Mouse (Mus musculus): ENCODE results near the gene Agap1. TPM values are rescaled to one million over a fixed set of nuclear protein-coding genes. Genes with fewer than 3 reads are reported as not detected.

Agap1 gene
- polyA plus RNA-seq, 1 experiment, result 31.6 TPM

- no peak overlapping the region for H3K27ac ChIP-seq (ENCODE audit: insufficient read depth, low read depth, low read length)
- H3K36me3 ChIP-seq (ENCODE audit: control insufficient read depth, insufficient read depth, low read length), result no peaks in the 10 kb centered on the region
- no peak for TF ChIP-seq POLR2A (IDR thresholded peaks at IDR 0.05; ENCODE audit: low read depth, low read length)
- TF ChIP-seq CTCF (conservative IDR thresholded peaks at IDR 0.05; ENCODE audit: insufficient read depth, insufficient read length, low read depth, low read length), result no peak
- DNase-seq, result peak; percentile 89
- H3K4me1 ChIP-seq (ENCODE audit: control insufficient read depth, insufficient read depth, low read length), result no peaks in the 10 kb centered on the region
- WGBS, result 28% methylated on average over 4 of the region's 4 CpGs
- H3K4me3 ChIP-seq (ENCODE audit: insufficient read depth, low read depth, low read length), result no peak overlapping the region
- no peaks in the 10 kb centered on the region for H3K27me3 ChIP-seq (replicated peaks; ENCODE audit: control insufficient read depth, insufficient read depth, low read length)
These were observed 33.2 kb upstream of the Agap1 start for GRCm38 (mm10) chr1:89421401-89421800.

GRCm38 (mm10) chr1:89424563-89424962, 30.0 kb upstream of the Agap1 start:
- Histone ChIP-seq H3K36me3 (ENCODE audit: control insufficient read depth, insufficient read depth, low read length) (no peaks in the 10 kb centered on the region), H3K4me1 (ENCODE audit: control insufficient read depth, insufficient read depth, low read length) (peaks cover 4% of the 10 kb centered on the region; the same call in 1 of the 2 replicates), H3K27me3 (replicated peaks; ENCODE audit: control insufficient read depth, insufficient read depth, low read length) (no peaks in the 10 kb centered on the region), H3K27ac (ENCODE audit: insufficient read depth, low read depth, low read length) (no peak overlapping the region), H3K4me3 (ENCODE audit: insufficient read depth, low read depth, low read length) (no peak overlapping the region)
- 57% methylated on average over 6 of the region's 6 CpGs for WGBS
- TF ChIP-seq POLR2A (IDR thresholded peaks at IDR 0.05; ENCODE audit: low read depth, low read length), result no peak
- TF ChIP-seq CTCF (conservative IDR thresholded peaks at IDR 0.05; ENCODE audit: insufficient read depth, insufficient read length, low read depth, low read length), result no peak
- DNase-seq, result peak; percentile 57

DNA sequence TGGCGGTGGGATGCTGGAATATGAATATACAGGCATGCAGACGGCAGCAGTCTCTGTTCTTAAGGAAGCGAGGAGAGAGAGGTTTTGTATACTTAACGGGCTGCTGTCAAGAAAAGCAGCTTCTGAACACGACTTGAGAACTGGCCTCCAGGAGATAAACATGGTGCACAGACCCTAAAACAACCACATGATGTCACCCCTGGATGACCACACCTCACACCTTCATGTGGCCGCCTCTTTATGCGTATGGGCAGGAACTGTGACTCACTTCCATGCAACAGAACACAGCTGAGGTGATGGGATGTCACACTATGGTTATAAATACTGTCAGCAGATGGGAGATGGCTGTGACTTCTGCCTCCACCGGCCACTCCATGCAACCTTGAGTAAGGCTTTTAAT, 28.5 kb upstream of the Agap1 start:
- H3K27ac ChIP-seq (ENCODE audit: insufficient read depth, low read depth, low read length), result no peak overlapping the region
- H3K4me3 ChIP-seq (ENCODE audit: insufficient read depth, low read depth, low read length), result no peak overlapping the region
- H3K36me3 ChIP-seq (ENCODE audit: control insufficient read depth, insufficient read depth, low read length), result no peaks in the 10 kb centered on the region
- peaks cover 4% of the 10 kb centered on the region; the same call in 1 of the 2 replicates for H3K4me1 ChIP-seq (ENCODE audit: control insufficient read depth, insufficient read depth, low read length)
- H3K27me3 ChIP-seq (replicated peaks; ENCODE audit: control insufficient read depth, insufficient read depth, low read length), result no peaks in the 10 kb centered on the region
- no peak for DNase-seq
- TF ChIP-seq CTCF (conservative IDR thresholded peaks at IDR 0.05; ENCODE audit: insufficient read depth, insufficient read length, low read depth, low read length) (no peak), POLR2A (IDR thresholded peaks at IDR 0.05; ENCODE audit: low read depth, low read length) (no peak)
- 73% methylated on average over 8 of the region's 8 CpGs for WGBS

DNA sequence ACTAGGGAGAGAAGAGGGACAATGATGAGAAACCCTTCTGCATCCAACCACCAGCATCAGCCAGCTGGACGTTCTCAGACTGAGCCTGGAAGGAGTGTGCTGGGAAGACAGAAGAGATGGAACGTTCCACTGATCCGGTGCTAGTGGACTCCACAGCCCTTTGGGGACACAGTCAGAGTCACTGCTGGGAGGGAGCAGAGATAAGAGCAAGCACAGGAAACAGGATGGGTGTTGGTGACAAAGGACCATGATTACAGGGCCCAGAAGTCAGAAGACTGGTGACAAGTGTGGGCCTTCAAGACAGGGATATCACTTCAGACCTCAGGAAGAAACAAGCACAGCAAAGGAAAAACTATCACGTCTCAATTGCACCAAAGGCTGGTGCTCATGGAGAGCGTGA, 25.9 kb upstream of the Agap1 start:
- H3K27ac ChIP-seq (ENCODE audit: insufficient read depth, low read depth, low read length), result no peak overlapping the region
- TF ChIP-seq POLR2A (IDR thresholded peaks at IDR 0.05; ENCODE audit: low read depth, low read length), result no peak
- TF ChIP-seq CTCF (conservative IDR thresholded peaks at IDR 0.05; ENCODE audit: insufficient read depth, insufficient read length, low read depth, low read length), result no peak
- H3K4me3 ChIP-seq (ENCODE audit: insufficient read depth, low read depth, low read length), result no peak overlapping the region
- H3K4me1 ChIP-seq (ENCODE audit: control insufficient read depth, insufficient read depth, low read length), result peaks cover 4% of the 10 kb centered on the region; the same call in 1 of the 2 replicates
- WGBS, result 71% methylated on average over 5 of the region's 5 CpGs
- no peaks in the 10 kb centered on the region for H3K36me3 ChIP-seq (ENCODE audit: control insufficient read depth, insufficient read depth, low read length)
- no peak for DNase-seq
- no peaks in the 10 kb centered on the region for H3K27me3 ChIP-seq (replicated peaks; ENCODE audit: control insufficient read depth, insufficient read depth, low read length)

DNA sequence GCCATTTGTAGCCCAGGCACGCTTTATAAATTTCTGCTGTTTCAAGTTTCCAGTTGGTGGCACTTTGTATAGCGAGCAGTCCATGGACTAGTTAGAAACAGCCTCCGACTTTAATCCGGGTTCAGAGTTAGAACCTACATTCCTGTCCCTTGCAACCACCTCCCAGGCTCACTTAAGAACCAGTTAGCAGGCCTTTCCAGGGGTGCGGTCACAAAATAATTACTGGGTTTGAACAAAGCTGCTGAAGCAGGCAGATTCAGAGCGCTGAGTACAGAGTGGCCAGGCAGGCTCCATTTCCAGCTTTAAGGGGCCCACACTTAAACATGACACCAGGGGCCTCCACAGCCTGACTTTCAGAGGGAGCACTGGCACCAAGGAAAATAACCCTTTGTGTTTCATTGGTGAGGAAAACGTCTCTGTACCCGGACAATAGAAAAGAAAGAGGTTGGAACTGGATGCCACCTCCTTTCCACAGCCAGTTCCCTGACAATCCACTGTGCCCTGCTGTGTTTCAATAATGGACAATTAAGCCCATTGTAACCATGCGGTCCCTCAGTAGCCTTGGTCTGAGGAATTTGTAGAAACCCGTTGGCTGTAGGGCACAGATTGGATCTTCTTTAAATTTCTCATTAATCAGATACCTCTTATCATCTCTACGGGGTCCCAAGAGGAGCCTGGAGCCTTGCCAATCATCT, 24.5 kb upstream of the Agap1 start:
- Histone ChIP-seq H3K27ac (ENCODE audit: insufficient read depth, low read depth, low read length) (no peak overlapping the region), H3K4me3 (ENCODE audit: insufficient read depth, low read depth, low read length) (no peak overlapping the region), H3K36me3 (ENCODE audit: control insufficient read depth, insufficient read depth, low read length) (no peaks in the 10 kb centered on the region), H3K4me1 (ENCODE audit: control insufficient read depth, insufficient read depth, low read length) (peaks cover 4% of the 10 kb centered on the region; the same call in 1 of the 2 replicates), H3K27me3 (replicated peaks; ENCODE audit: control insufficient read depth, insufficient read depth, low read length) (no peaks in the 10 kb centered on the region)
- TF ChIP-seq CTCF (conservative IDR thresholded peaks at IDR 0.05; ENCODE audit: insufficient read depth, insufficient read length, low read depth, low read length) (no peak), POLR2A (IDR thresholded peaks at IDR 0.05; ENCODE audit: low read depth, low read length) (no peak)
- 91% methylated on average over 11 of the region's 11 CpGs for WGBS
- DNase-seq, result peak; percentile 66

DNA sequence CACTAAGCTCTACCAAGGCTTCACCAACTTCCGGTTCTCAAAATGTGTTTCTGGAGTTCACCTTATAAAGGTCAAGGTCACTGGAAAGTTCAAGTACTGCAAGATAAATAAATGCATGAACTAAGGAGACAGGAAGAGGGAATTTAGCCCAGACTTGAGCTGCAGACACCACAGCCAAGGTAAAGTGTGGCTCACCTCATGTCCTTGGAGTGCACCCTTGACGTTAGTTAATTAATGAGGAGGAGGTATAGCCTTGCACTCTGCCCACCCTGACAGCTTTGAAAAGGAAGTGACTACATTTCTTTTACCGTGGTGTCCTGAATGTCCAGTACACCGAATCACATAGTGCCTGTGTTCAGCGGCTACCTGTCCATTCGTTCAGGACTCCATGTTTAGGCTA, 15.3 kb upstream of the Agap1 start:
- 54% methylated on average over 6 of the region's 6 CpGs for WGBS
- H3K36me3 ChIP-seq (ENCODE audit: control insufficient read depth, insufficient read depth, low read length), result no peaks in the 10 kb centered on the region
- no peak overlapping the region for H3K4me3 ChIP-seq (ENCODE audit: insufficient read depth, low read depth, low read length)
- TF ChIP-seq POLR2A (IDR thresholded peaks at IDR 0.05; ENCODE audit: low read depth, low read length) (no peak), CTCF (conservative IDR thresholded peaks at IDR 0.05; ENCODE audit: insufficient read depth, insufficient read length, low read depth, low read length) (no peak)
- H3K27ac ChIP-seq (ENCODE audit: insufficient read depth, low read depth, low read length), result no peak overlapping the region
- H3K27me3 ChIP-seq (replicated peaks; ENCODE audit: control insufficient read depth, insufficient read depth, low read length), result no peaks in the 10 kb centered on the region
- H3K4me1 ChIP-seq (ENCODE audit: control insufficient read depth, insufficient read depth, low read length), result no peaks in the 10 kb centered on the region
- no peak for DNase-seq

- TF ChIP-seq POLR2A (IDR thresholded peaks at IDR 0.05; ENCODE audit: low read depth, low read length), result no peak
- no peak for TF ChIP-seq CTCF (conservative IDR thresholded peaks at IDR 0.05; ENCODE audit: insufficient read depth, insufficient read length, low read depth, low read length)
- WGBS, result 64% methylated on average over 5 of the region's 5 CpGs
- no peak for DNase-seq
- Histone ChIP-seq H3K27me3 (replicated peaks; ENCODE audit: control insufficient read depth, insufficient read depth, low read length) (no peaks in the 10 kb centered on the region), H3K36me3 (ENCODE audit: control insufficient read depth, insufficient read depth, low read length) (no peaks in the 10 kb centered on the region), H3K4me3 (ENCODE audit: insufficient read depth, low read depth, low read length) (no peak overlapping the region), H3K27ac (ENCODE audit: insufficient read depth, low read depth, low read length) (no peak overlapping the region), H3K4me1 (ENCODE audit: control insufficient read depth, insufficient read depth, low read length) (no peaks in the 10 kb centered on the region)
These were observed 13.2 kb upstream of the Agap1 start for GRCm38 (mm10) chr1:89441236-89441897.

Measured in kidney, adult 2 months (tissue).